Mouse (Mus musculus): ENCODE measurements around the gene Atp6ap2. TPM values are rescaled to one million over a fixed set of nuclear protein-coding genes. Genes with fewer than 3 reads are reported as not detected.

Gene Atp6ap2
- polyA plus RNA-seq (2012; ENCODE audit: insufficient read depth, insufficient read length, low replicate concordance, missing spikeins), result 758 TPM in 1 of 2 replicates, not detected in the other

GRCm38 (mm10) chrX:12587192-12587957 is at the start of gene Atp6ap2:
Atp6ap2 (plus strand) TSS chrX:12587801.
- TF ChIP-seq POLR2A (IDR thresholded peaks at IDR 0.05; ENCODE audit: insufficient read depth, low read depth, low read length) (peak; percentile 63; the same call in 1 of the 2 replicates), CTCF (IDR thresholded peaks at IDR 0.05; ENCODE audit: insufficient read depth, low read depth, low read length) (no peak)
- Histone ChIP-seq H3K4me3 (ENCODE audit: insufficient read depth, low read depth, low read length) (peak within 1 kb of the TSS; percentile 68), H3K27ac (ENCODE audit: insufficient read depth, low read depth, low read length) (peak within 1 kb of the TSS; percentile 51; the same call in 1 of the 2 replicates), H3K4me1 (ENCODE audit: control insufficient read depth, insufficient read depth, low read length) (peaks cover 14% of the 10 kb centered on the region)
- 15% methylated on average over 49 of the region's 49 CpGs for WGBS

GRCm38 (mm10) chrX:12544417-12544816 is 43.2 kb upstream of the Atp6ap2 start:
- TF ChIP-seq POLR2A (IDR thresholded peaks at IDR 0.05; ENCODE audit: insufficient read depth, low read depth, low read length), result no peak
- no peak overlapping the region for H3K4me3 ChIP-seq (ENCODE audit: insufficient read depth, low read depth, low read length)
- H3K4me1 ChIP-seq (ENCODE audit: control insufficient read depth, insufficient read depth, low read length), result no peaks in the 10 kb centered on the region
- 69% methylated on average over 1 of the region's 1 CpGs for WGBS
- no peak overlapping the region for H3K27ac ChIP-seq (ENCODE audit: insufficient read depth, low read depth, low read length)

DNA sequence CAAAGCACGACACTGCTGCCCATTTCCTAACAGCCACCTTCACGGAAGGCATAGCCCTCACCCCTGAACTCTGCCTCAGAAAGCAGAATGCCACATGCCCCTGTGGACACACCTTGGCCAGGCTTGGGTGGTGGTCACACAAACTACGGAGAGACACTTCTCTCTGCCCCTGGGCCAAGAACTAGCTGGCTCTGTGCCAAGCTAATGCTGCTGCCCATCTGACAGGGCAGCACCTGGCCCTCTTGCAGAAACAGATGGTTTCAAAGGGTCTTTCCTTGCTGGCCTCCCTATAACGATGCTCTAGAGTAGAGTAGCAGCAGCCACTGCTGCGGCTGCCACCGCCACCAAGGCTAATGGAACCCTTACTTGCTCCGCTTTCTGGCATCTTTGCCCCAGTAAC is 30.5 kb upstream of the Atp6ap2 start:
- 76% methylated on average over 7 of the region's 7 CpGs for WGBS

GRCm38 (mm10) chrX:12571407-12571806 is 16.2 kb upstream of the Atp6ap2 start:
- Histone ChIP-seq H3K4me1 (ENCODE audit: control insufficient read depth, insufficient read depth, low read length) (no peaks in the 10 kb centered on the region), H3K4me3 (ENCODE audit: insufficient read depth, low read depth, low read length) (no peak overlapping the region), H3K27ac (ENCODE audit: insufficient read depth, low read depth, low read length) (no peak overlapping the region)
- WGBS, result 80% methylated on average over 1 of the region's 1 CpGs
- TF ChIP-seq POLR2A (IDR thresholded peaks at IDR 0.05; ENCODE audit: insufficient read depth, low read depth, low read length), result no peak
- no peak for TF ChIP-seq CTCF (IDR thresholded peaks at IDR 0.05; ENCODE audit: insufficient read depth, low read depth, low read length)

More for the DNA sequence above, 30.5 kb upstream of the Atp6ap2 start:
- TF ChIP-seq CTCF (IDR thresholded peaks at IDR 0.05; ENCODE audit: insufficient read depth, low read depth, low read length) (no peak), POLR2A (IDR thresholded peaks at IDR 0.05; ENCODE audit: insufficient read depth, low read depth, low read length) (no peak)
- Histone ChIP-seq H3K4me1 (ENCODE audit: control insufficient read depth, insufficient read depth, low read length) (no peaks in the 10 kb centered on the region), H3K27ac (ENCODE audit: insufficient read depth, low read depth, low read length) (no peak overlapping the region), H3K4me3 (ENCODE audit: insufficient read depth, low read depth, low read length) (no peak overlapping the region)

GRCm38 (mm10) chrX:12577936-12578335 is 9.7 kb upstream of the Atp6ap2 start:
- H3K27ac ChIP-seq (ENCODE audit: insufficient read depth, low read depth, low read length), result no peak overlapping the region
- TF ChIP-seq POLR2A (IDR thresholded peaks at IDR 0.05; ENCODE audit: insufficient read depth, low read depth, low read length) (no peak), CTCF (IDR thresholded peaks at IDR 0.05; ENCODE audit: insufficient read depth, low read depth, low read length) (no peak)
- no peaks in the 10 kb centered on the region for H3K4me1 ChIP-seq (ENCODE audit: control insufficient read depth, insufficient read depth, low read length)
- 71% methylated on average over 3 of the region's 3 CpGs for WGBS
- H3K4me3 ChIP-seq (ENCODE audit: insufficient read depth, low read depth, low read length), result no peak overlapping the region

DNA sequence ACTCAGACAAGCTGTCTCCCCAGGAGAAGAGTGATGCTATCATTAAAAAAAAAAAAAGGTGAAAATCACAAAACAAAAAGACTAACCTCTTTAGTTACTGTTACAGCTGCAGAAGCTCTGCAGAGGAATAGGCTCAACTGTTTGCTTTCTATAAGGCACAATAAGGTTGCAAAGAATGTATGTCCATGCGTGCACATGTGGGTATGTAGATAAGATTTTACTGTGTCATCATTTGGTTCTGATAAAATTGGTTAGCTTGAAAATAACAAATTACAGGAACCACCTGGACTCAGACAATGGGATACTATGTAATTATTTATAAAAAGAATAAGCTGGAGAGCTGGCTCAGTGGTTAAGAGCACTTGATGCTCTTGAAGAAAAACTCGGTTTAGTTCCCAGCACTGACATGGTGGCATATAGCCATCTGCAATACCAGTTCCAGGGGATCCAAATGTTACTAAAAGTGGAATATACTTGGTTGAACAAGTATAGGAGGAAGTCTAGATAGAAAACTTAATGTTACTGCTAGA is 9.2 kb upstream of the Atp6ap2 start:
- Histone ChIP-seq H3K27ac (ENCODE audit: insufficient read depth, low read depth, low read length) (no peak overlapping the region), H3K4me3 (ENCODE audit: insufficient read depth, low read depth, low read length) (no peak overlapping the region), H3K4me1 (ENCODE audit: control insufficient read depth, insufficient read depth, low read length) (no peaks in the 10 kb centered on the region)
- WGBS, result 76% methylated on average over 2 of the region's 2 CpGs
- no peak for TF ChIP-seq CTCF (IDR thresholded peaks at IDR 0.05; ENCODE audit: insufficient read depth, low read depth, low read length)
- no peak for TF ChIP-seq POLR2A (IDR thresholded peaks at IDR 0.05; ENCODE audit: insufficient read depth, low read depth, low read length)

DNA sequence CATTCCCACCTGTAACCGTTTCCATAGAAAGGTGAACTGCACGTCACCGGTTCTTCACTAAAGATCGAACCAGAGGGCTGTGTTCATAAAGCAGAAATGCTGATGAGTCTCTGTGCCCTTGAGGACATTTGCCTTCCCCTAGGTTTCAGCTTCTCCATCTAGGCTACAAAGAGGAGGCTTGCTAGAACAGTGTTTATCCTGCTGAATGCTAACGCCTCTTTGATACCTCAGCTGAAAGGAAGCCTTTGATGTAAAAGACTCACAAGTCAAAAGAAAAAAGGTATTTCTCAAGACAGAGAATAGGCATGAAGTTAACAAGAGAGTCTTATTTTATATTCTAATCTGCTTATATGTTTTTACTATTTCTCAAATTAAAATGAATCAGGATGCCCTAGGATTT is 4.3 kb upstream of the Atp6ap2 start:
- Histone ChIP-seq H3K27ac (ENCODE audit: insufficient read depth, low read depth, low read length) (no peak overlapping the region), H3K4me1 (ENCODE audit: control insufficient read depth, insufficient read depth, low read length) (no peaks in the 10 kb centered on the region), H3K4me3 (ENCODE audit: insufficient read depth, low read depth, low read length) (no peak overlapping the region)
- 88% methylated on average over 5 of the region's 5 CpGs for WGBS
- no peak for TF ChIP-seq CTCF (IDR thresholded peaks at IDR 0.05; ENCODE audit: insufficient read depth, low read depth, low read length)
- no peak for TF ChIP-seq POLR2A (IDR thresholded peaks at IDR 0.05; ENCODE audit: insufficient read depth, low read depth, low read length)

DNA sequence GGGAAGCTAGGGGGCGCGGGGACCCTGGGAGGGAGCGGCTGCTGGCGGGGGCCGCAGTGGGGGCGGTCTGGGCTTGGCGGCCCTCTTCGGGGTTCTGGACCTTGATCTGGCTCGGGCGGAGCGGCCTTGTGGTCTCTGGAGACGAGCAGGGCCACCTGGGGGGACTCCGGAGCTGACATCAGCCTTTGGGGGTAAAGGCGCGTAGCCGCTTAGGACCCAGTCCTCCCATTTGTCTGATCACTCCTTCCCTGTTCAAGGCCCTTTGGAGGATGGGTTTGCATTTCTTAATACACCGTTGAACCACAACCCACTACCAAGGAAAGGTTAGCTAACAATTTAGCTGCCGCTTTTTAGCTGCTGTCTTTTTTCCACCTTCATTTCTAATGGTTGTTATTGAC is 356 bp downstream of the Atp6ap2 start:
- 19% methylated on average over 18 of the region's 18 CpGs for WGBS

DNA sequence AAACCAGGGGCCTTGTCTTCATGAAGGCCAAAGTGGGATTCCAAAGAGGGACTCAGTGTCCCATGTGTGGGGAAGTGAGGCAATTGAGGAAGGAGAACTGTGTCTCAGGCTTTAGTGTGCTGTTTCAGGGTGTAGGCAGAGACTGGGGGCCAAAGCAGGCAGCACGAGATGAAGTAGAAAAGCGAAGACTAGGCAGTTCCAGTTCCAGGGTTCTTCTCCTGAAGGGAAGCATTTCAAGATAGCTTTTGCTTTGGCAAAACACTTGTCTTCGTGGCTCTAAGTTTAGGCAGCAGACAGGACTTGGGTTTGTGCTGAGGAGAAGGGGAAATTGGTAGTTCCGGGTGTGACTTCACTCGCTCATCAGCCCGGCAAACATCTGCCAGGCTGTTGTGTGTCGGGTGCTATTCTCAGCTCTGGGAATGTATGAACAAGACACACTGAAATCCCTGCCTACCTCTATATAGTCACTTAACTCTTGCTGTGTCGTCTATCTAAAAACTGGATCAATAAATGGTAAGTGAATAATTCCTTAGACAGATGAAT is 3.9 kb downstream of the Atp6ap2 start:
- H3K4me1 ChIP-seq (ENCODE audit: control insufficient read depth, insufficient read depth, low read length), result peaks cover 14% of the 10 kb centered on the region
- 37% methylated on average over 8 of the region's 8 CpGs for WGBS
- H3K27ac ChIP-seq (ENCODE audit: insufficient read depth, low read depth, low read length), result no peak overlapping the region
- no peak overlapping the region for H3K4me3 ChIP-seq (ENCODE audit: insufficient read depth, low read depth, low read length)
- TF ChIP-seq CTCF (IDR thresholded peaks at IDR 0.05; ENCODE audit: insufficient read depth, low read depth, low read length) (no peak), POLR2A (IDR thresholded peaks at IDR 0.05; ENCODE audit: insufficient read depth, low read depth, low read length) (no peak)

More for the DNA sequence above, 356 bp downstream of the Atp6ap2 start:
- peak overlapping the region; percentile 66 for H3K4me3 ChIP-seq (ENCODE audit: insufficient read depth, low read depth, low read length)
- TF ChIP-seq POLR2A (IDR thresholded peaks at IDR 0.05; ENCODE audit: insufficient read depth, low read depth, low read length) (no peak), CTCF (IDR thresholded peaks at IDR 0.05; ENCODE audit: insufficient read depth, low read depth, low read length) (no peak)
- H3K27ac ChIP-seq (ENCODE audit: insufficient read depth, low read depth, low read length), result 0 out of 2 replicates have a peak overlapping the region, but pooled peaks have one; percentile 3
- peaks cover 14% of the 10 kb centered on the region for H3K4me1 ChIP-seq (ENCODE audit: control insufficient read depth, insufficient read depth, low read length)

Data from olfactory bulb, adult 2 months (tissue).